Mouse (Mus musculus) embryonic fibroblast, embryonic 13.5 days (primary cell): ENCODE measurements around the gene Pelp1.

Experiments used
- CTCF ChIP-seq: IDR thresholded peaks from 2 replicates; pipeline ENCODE4 v1.5.1; 2011; ENCODE audit warnings: mild to moderate bottlenecking, control low read depth, low read length, moderate library complexity, borderline replicate concordance; ENCODE audit not compliant: insufficient read depth
- POLR2A ChIP-seq: IDR thresholded peaks from 2 replicates; pipeline ENCODE4 v1.6.1; 2011; ENCODE audit warnings: low read depth, mild to moderate bottlenecking, control low read depth, low read length, moderate library complexity

- TF ChIP-seq CTCF (no peak), POLR2A (no peak)
Observed at GRCm38 (mm10) chr11:70433951-70434350, 24.1 kb upstream of the Pelp1 start.
